Mouse (Mus musculus) cerebellum, adult 2 months (tissue): ENCODE measurements around the gene Hes5. TPM values are rescaled to one million over a fixed set of nuclear protein-coding genes. Genes with fewer than 3 reads are reported as not detected.
A peak's percentile ranks its signal among the peaks of the same experiment; 100 is the strongest.

Experiments
- DNase-seq, 2 experiments: peaks; one replicate each; pipeline ENCODE4 v3.0.0; 2021
- H3K27ac ChIP-seq: fragments of 200-500 bp; 2 replicates; pipeline ENCODE4 v1.5.1; 2012; ENCODE audit warnings: low read length, control low read depth, inconsistent platforms; ENCODE audit not compliant: insufficient read depth
- H3K27me3 ChIP-seq: fragments of 200-500 bp; 2 replicates; pipeline ENCODE4 v1.6.1; 2012; ENCODE audit warnings: inconsistent platforms, mild to moderate bottlenecking, low read length, moderate library complexity; ENCODE audit not compliant: control insufficient read depth, insufficient read depth
- H3K4me1 ChIP-seq: fragments of 200-500 bp; 2 replicates; pipeline ENCODE4 v1.6.1; 2011; ENCODE audit warnings: low read length; ENCODE audit not compliant: control insufficient read depth, insufficient read depth
- H3K4me3 ChIP-seq: fragments of 200-500 bp; replicated peaks from 2 replicates; pipeline ENCODE3; 2011; ENCODE audit warnings: mild to moderate bottlenecking, low read depth, low read length, control low read depth; ENCODE audit not compliant: insufficient read depth
- CTCF ChIP-seq: fragments of 200-500 bp; IDR thresholded peaks from 2 replicates; pipeline ENCODE4 v1.5.1; 2011; ENCODE audit warnings: low read depth, mild to moderate bottlenecking, control low read depth, low read length, moderate library complexity, borderline replicate concordance; ENCODE audit not compliant: insufficient read depth
- POLR2A ChIP-seq: fragments of 200-500 bp; IDR thresholded peaks from 2 replicates; pipeline ENCODE4 v1.6.1; 2011; ENCODE audit warnings: low read length, control low read depth, borderline replicate concordance; ENCODE audit not compliant: insufficient read depth
- WGBS: fragments of 180-500 bp; shearing (Covaris S2); methylation state at CpG from one replicate; pipeline ENCODE4 v1.1.7; 2018; 5-methylcytosine and 5-hydroxymethylcytosine counted together
- polyA plus RNA-seq: library from polyadenylated mRNA; depleted of rRNA; stranded (reverse); fragments of >200 nt; gene quantifications from 2 replicates; pipeline ENCODE4 v1.2.3, GENCODE M21; 2012; rRNA removed

Hes5 gene
- polyA plus RNA-seq, 1 experiment = 4.6 TPM

DNA sequence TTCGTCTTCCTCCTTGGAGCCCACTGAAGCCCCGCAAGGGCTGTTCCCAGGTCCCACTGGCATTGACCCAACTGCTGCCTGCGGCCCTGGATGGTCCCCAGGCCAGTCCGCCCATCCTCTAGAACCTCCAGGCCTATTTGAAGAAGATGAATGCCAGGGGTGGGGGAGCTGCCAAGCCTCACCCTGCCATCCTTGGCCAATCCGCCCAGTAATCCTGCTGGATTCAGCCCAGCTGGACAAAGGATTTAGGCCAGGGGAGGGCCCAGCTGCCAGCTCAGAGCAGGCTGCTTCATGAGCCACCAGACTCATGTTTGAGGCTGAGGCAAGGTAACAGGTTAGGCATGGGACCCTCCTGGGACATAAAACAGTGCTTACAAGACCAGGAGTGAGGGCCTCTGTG is 50.1 kb downstream of the Hes5 start:
- 9% methylated on average over 5 of the region's 5 CpGs for WGBS
- TF ChIP-seq POLR2A (no peak), CTCF (no peak)
- Histone ChIP-seq H3K4me3 (no peak overlapping the region), H3K27ac (peak overlapping the region; percentile 42), H3K4me1 (peaks cover 95% of the 10 kb centered on the region), H3K27me3 (no peaks in the 10 kb centered on the region)
- peak; percentile 87 to 93 for DNase-seq

DNA sequence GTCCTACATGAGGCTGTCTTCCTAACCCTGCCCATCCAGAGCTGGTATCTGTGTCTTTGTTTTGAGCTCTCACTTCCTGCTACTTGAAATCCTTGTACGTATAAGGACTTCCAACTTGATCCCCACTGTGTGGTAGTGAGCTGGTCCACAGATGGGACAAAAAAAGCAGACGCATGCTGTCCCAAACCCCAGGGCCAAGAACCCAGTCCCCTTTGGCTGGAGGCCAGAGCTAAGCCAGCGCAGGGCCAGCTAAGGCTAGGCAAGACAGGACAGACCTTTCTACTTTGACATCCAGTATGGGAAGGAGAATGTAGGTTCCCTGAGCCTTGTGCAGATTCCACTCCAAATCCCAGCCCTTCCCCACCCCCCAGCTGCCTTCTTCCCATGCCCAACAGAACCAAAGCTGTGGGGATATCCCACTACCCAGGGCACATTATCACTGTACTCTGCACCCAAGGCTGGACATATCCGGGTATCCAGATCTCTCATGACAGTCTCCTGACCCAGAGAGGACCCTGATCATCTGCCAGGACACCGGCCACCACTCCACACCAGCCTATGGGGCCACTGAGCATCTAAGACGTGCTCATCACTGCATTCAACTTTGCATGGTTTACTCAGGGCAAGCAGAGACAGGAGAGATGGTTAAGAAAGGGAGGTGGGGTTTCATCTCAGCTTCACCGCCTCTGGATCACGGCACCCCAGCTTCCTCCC is 50.7 kb downstream of the Hes5 start:
- Histone ChIP-seq H3K27me3 (no peaks in the 10 kb centered on the region), H3K4me1 (peaks cover 96% of the 10 kb centered on the region), H3K4me3 (no peak overlapping the region), H3K27ac (peak overlapping the region; percentile 28)
- TF ChIP-seq CTCF = no peak
- TF ChIP-seq POLR2A = no peak
- peak; percentile 70 to 71 for DNase-seq
- WGBS = 17% methylated on average over 8 of the region's 8 CpGs

Other genes starting within 250 kb of the Hes5 start
- gene Ttc34, start 123.5 kb upstream of the Hes5 start, polyA plus RNA-seq = 1.5 and 2.6 TPM in 2 replicates
- 2.7 and 3.3 TPM in 2 replicates for gene Mmel1, start 91.3 kb upstream of the Hes5 start, polyA plus RNA-seq
- 171 and 180 TPM in 2 replicates for gene Fam213b, start 61.8 kb upstream of the Hes5 start, polyA plus RNA-seq
- gene Tnfrsf14, start 32.4 kb upstream of the Hes5 start, polyA plus RNA-seq = 0.80 and 1.3 TPM in 2 replicates
- 84.6 and 85.5 TPM in 2 replicates for gene Pank4, start 3.2 kb downstream of the Hes5 start, polyA plus RNA-seq
- gene Plch2, start 95.9 kb downstream of the Hes5 start, polyA plus RNA-seq = 149 and 180 TPM in 2 replicates
- gene Pex10, start 106.1 kb downstream of the Hes5 start, polyA plus RNA-seq = 32.0 and 38.1 TPM in 2 replicates
- 102 and 104 TPM in 2 replicates for gene Rer1, start 125.5 kb downstream of the Hes5 start, polyA plus RNA-seq
- gene Morn1, start 125.7 kb downstream of the Hes5 start, polyA plus RNA-seq = 15.6 and 18.7 TPM in 2 replicates